Mouse (Mus musculus) layer of hippocampus, adult 8-10 months (tissue): Measurements from ENCODE around the gene Rpl37. TPM values are rescaled to one million over a fixed set of nuclear protein-coding genes. Genes with fewer than 3 reads are reported as not detected.

Experiments
- DNase-seq, 2 experiments: peaks; one replicate each; pipeline ENCODE4 v3.0.0; 2022; ENCODE audit warnings: low spot score in 2 of 2
- total RNA-seq, 4 experiments: library from RNA; stranded (reverse); gene quantifications; 2 replicates each; pipeline ENCODE4 v1.2.4; 2022

The Rpl37 gene
- total RNA-seq, 4 experiments from 2014 or later = 305 to 338 (median 326) TPM

GRCm38 (mm10) chr15:5149187-5149586, 32.7 kb downstream of the Rpl37 start:
- DNase-seq = no peak

GRCm38 (mm10) chr15:5152171-5152570, 35.7 kb downstream of the Rpl37 start:
- DNase-seq = no peak

- no peak for DNase-seq
Observed at GRCm38 (mm10) chr15:5154621-5155020, 38.2 kb downstream of the Rpl37 start.

GRCm38 (mm10) chr15:5155093-5155492, 38.6 kb downstream of the Rpl37 start:
- no peak for DNase-seq

GRCm38 (mm10) chr15:5156355-5156754, 39.9 kb downstream of the Rpl37 start:
- DNase-seq = no peak

GRCm38 (mm10) chr15:5157386-5157785, 40.9 kb downstream of the Rpl37 start:
- no peak for DNase-seq

GRCm38 (mm10) chr15:5158827-5159226, 42.4 kb downstream of the Rpl37 start:
- DNase-seq = no peak

- DNase-seq = no peak
Observed at GRCm38 (mm10) chr15:5165121-5165773, 48.8 kb downstream of the Rpl37 start.

Other genes starting within 250 kb of the Rpl37 start
- not detected for gene Mroh2b, start 217.9 kb upstream of the Rpl37 start, total RNA-seq
- under 1 TPM; 0.14 to 0.39 (median 0.36) TPM for gene C7, start 52.9 kb upstream of the Rpl37 start, total RNA-seq
- gene Card6, start 8.1 kb upstream of the Rpl37 start, total RNA-seq = 1 to 10 TPM; 2.7 to 6.0 (median 5.3) TPM
- 10 to 100 TPM; 24.6 to 25.5 (median 24.8) TPM for gene Prkaa1, start 27.2 kb downstream of the Rpl37 start, total RNA-seq
- 10 to 100 TPM; 75.5 to 85.2 (median 82.2) TPM for gene Ttc33, start 68.9 kb downstream of the Rpl37 start, total RNA-seq
- 1 to 10 TPM in 3 of 4 experiments, under 1 TPM in 1; 0.64 to 1.6 (median 1.2) TPM for gene Ptger4, start 127.5 kb downstream of the Rpl37 start, total RNA-seq